Mouse (Mus musculus) lung, postnatal 0 days (tissue): ENCODE data around the gene Pkd1l3. TPM values are rescaled to one million over a fixed set of nuclear protein-coding genes. Genes with fewer than 3 reads are reported as not detected.

Source experiments
- ATAC-seq: fragments of 200-750 bp; cut with Nextera tagmentation; 2 replicates; pipeline ENCODE4 v1.8.0; 2017; ENCODE audit warnings: moderate library complexity
- DNase-seq: peaks from one replicate; pipeline ENCODE4 v3.0.0-alpha.2; 2016; ENCODE audit warnings: low spot score
- H3K27ac ChIP-seq: fragments of 300-500 bp; sonication (generic); 2 replicates; pipeline ENCODE4 v1.5.1; 2014; ENCODE audit warnings: antibody characterized with exemption, mild to moderate bottlenecking, low read length, mixed read lengths
- H3K27me3 ChIP-seq: fragments of 300-500 bp; sonication (generic); replicated peaks from 2 replicates; pipeline ENCODE4 v1.6.1; 2014; ENCODE audit warnings: low read length, mixed read lengths; ENCODE audit not compliant: insufficient read depth
- H3K36me3 ChIP-seq: fragments of 300-500 bp; sonication (generic); 2 replicates; pipeline ENCODE4 v1.6.1; 2014; ENCODE audit warnings: low read length, mixed read lengths; ENCODE audit not compliant: insufficient read depth
- H3K4me1 ChIP-seq: fragments of 300-500 bp; sonication (generic); 2 replicates; pipeline ENCODE4 v1.6.1; 2014; ENCODE audit warnings: antibody characterized with exemption, low read depth, low read length, mixed read lengths; ENCODE audit not compliant: insufficient read depth
- H3K4me2 ChIP-seq: fragments of 300-500 bp; sonication (generic); replicated peaks from 2 replicates; pipeline ENCODE4 v1.6.1; 2014; ENCODE audit warnings: low read depth, mild to moderate bottlenecking, low read length, moderate library complexity, mixed read lengths
- H3K4me3 ChIP-seq: fragments of 300-500 bp; sonication (generic); 2 replicates; pipeline ENCODE4 v1.5.1; 2014; ENCODE audit warnings: low read depth, low read length
- H3K9ac ChIP-seq: fragments of 300-500 bp; sonication (generic); replicated peaks from 2 replicates; pipeline ENCODE4 v1.6.1; 2014; ENCODE audit warnings: low read depth, mild to moderate bottlenecking
- H3K9me3 ChIP-seq: fragments of 300-500 bp; sonication (generic); 2 replicates; pipeline ENCODE4 v1.6.1; 2016; ENCODE audit warnings: low read length, mixed read lengths
- CTCF ChIP-seq: IDR thresholded peaks from 2 replicates; pipeline ENCODE4 v1.5.1; 2016; ENCODE audit warnings: antibody characterized with exemption, mild to moderate bottlenecking
- EP300 ChIP-seq: IDR thresholded peaks from 2 replicates; pipeline ENCODE4 v1.6.1; 2016; ENCODE audit warnings: antibody characterized with exemption, mild to moderate bottlenecking, control low read depth
- WGBS: fragments of 180-500 bp; shearing (Covaris S2); extraction: QIAGEN DNeasy Blood & Tissue Kit; methylation state at CpG from one replicate; pipeline ENCODE4 v1.1.7; 2014; 5-methylcytosine and 5-hydroxymethylcytosine counted together
- polyA plus RNA-seq: library from polyadenylated mRNA; unstranded; fragments of >200 nt; fragmentation: Nextera tagmentation; extraction: Ambion mirVana; gene quantifications from 2 replicates; pipeline ENCODE4 v1.2.1, GENCODE M21; 2015

Gene Pkd1l3
- polyA plus RNA-seq, 1 experiment from 2014 or later: 0.13 TPM

GRCm38 (mm10) chr8:109592164-109592563, 22.2 kb upstream of the Pkd1l3 start:
- Histone ChIP-seq H3K9ac (no peak overlapping the region), H3K4me2 (no peak overlapping the region), H3K27me3 (no peaks in the 10 kb centered on the region), H3K36me3 (no peaks in the 10 kb centered on the region), H3K27ac (no peak overlapping the region), H3K4me1 (no peaks in the 10 kb centered on the region), H3K4me3 (no peak overlapping the region), H3K9me3 (no peaks in the 10 kb centered on the region)
- no peak for ATAC-seq
- no peak for DNase-seq
- TF ChIP-seq CTCF: no peak
- TF ChIP-seq EP300: no peak
- 79% methylated on average over 5 of the region's 5 CpGs for WGBS

GRCm38 (mm10) chr8:109593117-109593788, 21.1 kb upstream of the Pkd1l3 start:
- DNase-seq: peak; percentile 84
- Histone ChIP-seq H3K27ac (no peak overlapping the region), H3K36me3 (no peaks in the 10 kb centered on the region), H3K9ac (no peak overlapping the region), H3K4me3 (no peak overlapping the region), H3K4me2 (no peak overlapping the region), H3K4me1 (no peaks in the 10 kb centered on the region), H3K9me3 (no peaks in the 10 kb centered on the region), H3K27me3 (no peaks in the 10 kb centered on the region)
- TF ChIP-seq CTCF (peak; percentile 71), EP300 (peak; percentile 54)
- 47% methylated on average over 6 of the region's 6 CpGs for WGBS
- ATAC-seq: peak; percentile 79

- H3K27me3 ChIP-seq: no peaks in the 10 kb centered on the region
- 51% methylated on average over 8 of the region's 8 CpGs for WGBS
- peak; percentile 67 for DNase-seq
Observed at GRCm38 (mm10) chr8:109595854-109596253, 18.5 kb upstream of the Pkd1l3 start.

GRCm38 (mm10) chr8:109606725-109607124, 7.6 kb upstream of the Pkd1l3 start:
- WGBS: 76% methylated on average over 2 of the region's 2 CpGs
- Histone ChIP-seq H3K27me3 (no peaks in the 10 kb centered on the region), H3K4me2 (no peak overlapping the region), H3K36me3 (peaks cover 5% of the 10 kb centered on the region; the same call in 1 of the 2 replicates), H3K27ac (no peak overlapping the region), H3K4me1 (0 out of 2 replicates have a peak, but pooled peaks cover 11% of the 10 kb centered on the region), H3K9ac (no peak overlapping the region), H3K9me3 (no peaks in the 10 kb centered on the region), H3K4me3 (no peak overlapping the region)
- ATAC-seq: no peak
- TF ChIP-seq CTCF: no peak
- TF ChIP-seq EP300: no peak
- DNase-seq: no peak

More at GRCm38 (mm10) chr8:109595854-109596253, 18.5 kb upstream of the Pkd1l3 start:
- no peaks in the 10 kb centered on the region for H3K9me3 ChIP-seq
- no peaks in the 10 kb centered on the region for H3K36me3 ChIP-seq
- peak; percentile 53 for ATAC-seq
- no peak overlapping the region for H3K9ac ChIP-seq
- H3K27ac ChIP-seq: no peak overlapping the region
- H3K4me1 ChIP-seq: no peaks in the 10 kb centered on the region
- TF ChIP-seq EP300 (no peak), CTCF (peak; percentile 94)
- no peak overlapping the region for H3K4me3 ChIP-seq
- H3K4me2 ChIP-seq: no peak overlapping the region

- ATAC-seq: no peak
- Histone ChIP-seq H3K27ac (no peak overlapping the region), H3K9me3 (no peaks in the 10 kb centered on the region), H3K36me3 (peaks cover 5% of the 10 kb centered on the region; the same call in 1 of the 2 replicates), H3K4me2 (peak overlapping the region; percentile 83), H3K4me1 (0 out of 2 replicates have a peak, but pooled peaks cover 11% of the 10 kb centered on the region), H3K27me3 (no peaks in the 10 kb centered on the region), H3K4me3 (peak overlapping the region; percentile 60), H3K9ac (peak overlapping the region; percentile 74)
- DNase-seq: no peak
- 8% methylated on average over 12 of the region's 12 CpGs for WGBS
- no peak for TF ChIP-seq EP300
Observed at GRCm38 (mm10) chr8:109607650-109608049, 6.7 kb upstream of the Pkd1l3 start.

GRCm38 (mm10) chr8:109608271-109609152, 5.8 kb upstream of the Pkd1l3 start, which contains the start of gene Dhodh:
TSS of gene Dhodh (minus strand) at chr8:109608673.
- ATAC-seq: peak; percentile 99
- Histone ChIP-seq H3K4me3 (peak within 1 kb of the TSS; percentile 60), H3K27me3 (no peaks in the 10 kb centered on the region), H3K9ac (peak within 1 kb of the TSS; percentile 74), H3K36me3 (peaks cover 5% of the 10 kb centered on the region; the same call in 1 of the 2 replicates), H3K4me1 (0 out of 2 replicates have a peak, but pooled peaks cover 11% of the 10 kb centered on the region), H3K9me3 (no peaks in the 10 kb centered on the region), H3K4me2 (peak within 1 kb of the TSS; percentile 83), H3K27ac (peak within 1 kb of the TSS; percentile 97)
- under 1% methylated on average over 42 of the region's 42 CpGs for WGBS
- DNase-seq: peak; percentile 97
- TF ChIP-seq EP300 (0 out of 2 replicates have a peak, but pooled peaks have one; percentile 59), CTCF (peak; percentile 48)
